Mouse (Mus musculus) embryonic facial prominence, embryonic 15.5 days (tissue): ENCODE measurements around the gene Grin3a. TPM values are rescaled to one million over a fixed set of nuclear protein-coding genes. Genes with fewer than 3 reads are reported as not detected.

Source experiments
- ATAC-seq: fragments of 200-750 bp; cut with Nextera tagmentation; 2 replicates; pipeline ENCODE4 v1.8.0; 2017; ENCODE audit warnings: low read depth, moderate TSS enrichment; ENCODE audit not compliant: insufficient number of reproducible peaks, low FRiP score, low TSS enrichment
- H3K27ac ChIP-seq: fragments of 300-500 bp; sonication (generic); replicated peaks from 2 replicates; pipeline ENCODE4 v1.5.1; 2015; ENCODE audit warnings: mild to moderate bottlenecking, inconsistent platforms
- H3K27me3 ChIP-seq: fragments of 300-500 bp; sonication (generic); 2 replicates; pipeline ENCODE4 v1.6.1; 2015; ENCODE audit warnings: inconsistent platforms
- H3K36me3 ChIP-seq: fragments of 300-500 bp; sonication (generic); 2 replicates; pipeline ENCODE4 v1.6.1; 2015; ENCODE audit warnings: mild to moderate bottlenecking, inconsistent platforms
- H3K4me1 ChIP-seq: fragments of 300-500 bp; sonication (generic); 2 replicates; pipeline ENCODE4 v1.6.1; 2015; ENCODE audit warnings: inconsistent platforms
- H3K4me2 ChIP-seq: fragments of 300-500 bp; sonication (generic); replicated peaks from 2 replicates; pipeline ENCODE4 v1.6.1; 2015; ENCODE audit warnings: mild to moderate bottlenecking, inconsistent platforms
- H3K4me3 ChIP-seq: fragments of 300-500 bp; sonication (generic); replicated peaks from 2 replicates; pipeline ENCODE4 v1.5.1; 2015; ENCODE audit warnings: mild to moderate bottlenecking, inconsistent platforms
- H3K9ac ChIP-seq: fragments of 300-500 bp; sonication (generic); 2 replicates; pipeline ENCODE4 v1.6.1; 2015; ENCODE audit warnings: inconsistent platforms
- H3K9me3 ChIP-seq: fragments of 300-500 bp; sonication (generic); replicated peaks from 2 replicates; pipeline ENCODE4 v1.6.1; 2016; ENCODE audit warnings: inconsistent platforms
- WGBS: fragments of 180-500 bp; shearing (Covaris S2); methylation state at CpG from one replicate; pipeline ENCODE4 v1.1.7; 2015; 5-methylcytosine and 5-hydroxymethylcytosine counted together
- polyA plus RNA-seq: library from polyadenylated mRNA; unstranded; fragments of >200 nt; fragmentation: Nextera tagmentation; extraction: Ambion mirVana; gene quantifications from 2 replicates; pipeline ENCODE4 v1.2.1, GENCODE M21; 2015

The Grin3a gene
- polyA plus RNA-seq, 1 experiment from 2014 or later = 2.0 TPM

GRCm38 (mm10) chr4:49788971-49789370 is 56.6 kb downstream of the Grin3a start:
- no peak overlapping the region for H3K4me3 ChIP-seq
- H3K9me3 ChIP-seq = no peaks in the 10 kb centered on the region
- H3K9ac ChIP-seq = no peak overlapping the region
- H3K4me1 ChIP-seq = no peaks in the 10 kb centered on the region
- no peak for ATAC-seq
- no peak overlapping the region for H3K4me2 ChIP-seq
- no peaks in the 10 kb centered on the region for H3K36me3 ChIP-seq
- H3K27me3 ChIP-seq = no peaks in the 10 kb centered on the region
- WGBS = 65% methylated on average over 2 of the region's 2 CpGs
- no peak overlapping the region for H3K27ac ChIP-seq

- Histone ChIP-seq H3K27me3 (no peaks in the 10 kb centered on the region), H3K4me1 (no peaks in the 10 kb centered on the region), H3K4me3 (no peak overlapping the region), H3K9me3 (no peaks in the 10 kb centered on the region), H3K36me3 (no peaks in the 10 kb centered on the region), H3K4me2 (no peak overlapping the region), H3K27ac (no peak overlapping the region), H3K9ac (no peak overlapping the region)
- ATAC-seq = no peak
- 88% methylated on average over 5 of the region's 5 CpGs for WGBS
Measured at GRCm38 (mm10) chr4:49742847-49743246, 102.7 kb downstream of the Grin3a start.

- H3K9me3 ChIP-seq = no peaks in the 10 kb centered on the region
- no peak for ATAC-seq
- no peaks in the 10 kb centered on the region for H3K36me3 ChIP-seq
- WGBS = 92% methylated on average over 2 of the region's 2 CpGs
- no peak overlapping the region for H3K9ac ChIP-seq
- H3K4me1 ChIP-seq = no peaks in the 10 kb centered on the region
- H3K4me2 ChIP-seq = no peak overlapping the region
- no peak overlapping the region for H3K4me3 ChIP-seq
- H3K27me3 ChIP-seq = no peaks in the 10 kb centered on the region
- H3K27ac ChIP-seq = no peak overlapping the region
Measured at GRCm38 (mm10) chr4:49741942-49742341, 103.6 kb downstream of the Grin3a start.

GRCm38 (mm10) chr4:49740796-49741766 is 104.5 kb downstream of the Grin3a start:
- no peak for ATAC-seq
- H3K4me3 ChIP-seq = no peak overlapping the region
- no peak overlapping the region for H3K27ac ChIP-seq
- H3K4me2 ChIP-seq = no peak overlapping the region
- H3K27me3 ChIP-seq = no peaks in the 10 kb centered on the region
- H3K36me3 ChIP-seq = no peaks in the 10 kb centered on the region
- no peak overlapping the region for H3K9ac ChIP-seq
- no peaks in the 10 kb centered on the region for H3K9me3 ChIP-seq
- 77% methylated on average over 5 of the region's 5 CpGs for WGBS
- no peaks in the 10 kb centered on the region for H3K4me1 ChIP-seq

GRCm38 (mm10) chr4:49739561-49739960 is 106.0 kb downstream of the Grin3a start:
- 62% methylated on average over 1 of the region's 1 CpGs for WGBS
- Histone ChIP-seq H3K9me3 (no peaks in the 10 kb centered on the region), H3K4me3 (no peak overlapping the region), H3K36me3 (no peaks in the 10 kb centered on the region), H3K4me2 (no peak overlapping the region), H3K27ac (no peak overlapping the region), H3K9ac (no peak overlapping the region), H3K4me1 (no peaks in the 10 kb centered on the region), H3K27me3 (no peaks in the 10 kb centered on the region)
- no peak for ATAC-seq

- no peak for ATAC-seq
- H3K4me2 ChIP-seq = no peak overlapping the region
- 69% methylated on average over 3 of the region's 3 CpGs for WGBS
- H3K9ac ChIP-seq = no peak overlapping the region
- H3K27me3 ChIP-seq = no peaks in the 10 kb centered on the region
- no peaks in the 10 kb centered on the region for H3K9me3 ChIP-seq
- H3K4me1 ChIP-seq = no peaks in the 10 kb centered on the region
- no peak overlapping the region for H3K4me3 ChIP-seq
- H3K36me3 ChIP-seq = no peaks in the 10 kb centered on the region
- H3K27ac ChIP-seq = no peak overlapping the region
Measured at GRCm38 (mm10) chr4:49729326-49729725, 116.2 kb downstream of the Grin3a start.

GRCm38 (mm10) chr4:49723908-49724307 is 121.6 kb downstream of the Grin3a start:
- Histone ChIP-seq H3K9ac (no peak overlapping the region), H3K9me3 (no peaks in the 10 kb centered on the region), H3K4me3 (no peak overlapping the region), H3K27me3 (no peaks in the 10 kb centered on the region), H3K4me2 (no peak overlapping the region), H3K36me3 (no peaks in the 10 kb centered on the region), H3K27ac (no peak overlapping the region), H3K4me1 (no peaks in the 10 kb centered on the region)
- WGBS = 93% methylated on average over 2 of the region's 2 CpGs
- ATAC-seq = no peak

GRCm38 (mm10) chr4:49691405-49692194 is 153.9 kb downstream of the Grin3a start:
- whole genome bisulfite sequencing = 59% methylated on average over 12 of the region's 12 CpGs
- H3K27me3 ChIP-seq = no peaks in the 10 kb centered on the region
- no peak overlapping the region for H3K9ac ChIP-seq
- H3K36me3 ChIP-seq = no peaks in the 10 kb centered on the region
- no peak overlapping the region for H3K4me2 ChIP-seq
- no peaks in the 10 kb centered on the region for H3K9me3 ChIP-seq
- no peak overlapping the region for H3K4me3 ChIP-seq
- no peaks in the 10 kb centered on the region for H3K4me1 ChIP-seq
- H3K27ac ChIP-seq = no peak overlapping the region
- ATAC-seq = no peak

- Histone ChIP-seq H3K27ac (no peak overlapping the region), H3K9ac (no peak overlapping the region), H3K36me3 (no peaks in the 10 kb centered on the region), H3K4me1 (no peaks in the 10 kb centered on the region), H3K9me3 (no peaks in the 10 kb centered on the region), H3K4me3 (no peak overlapping the region), H3K27me3 (no peaks in the 10 kb centered on the region), H3K4me2 (no peak overlapping the region)
- ATAC-seq = no peak
- 15% methylated on average over 9 of the region's 9 CpGs for WGBS
Measured at GRCm38 (mm10) chr4:49688594-49689288, 156.8 kb downstream of the Grin3a start.

GRCm38 (mm10) chr4:49681812-49682211 is 163.7 kb downstream of the Grin3a start, which contains the start of gene Ppp3r2:
Gene Ppp3r2, minus strand, starts transcription at chr4:49682024.
- no peak within 1 kb of the TSS for H3K4me3 ChIP-seq

More at GRCm38 (mm10) chr4:49681812-49682211, 163.7 kb downstream of the Grin3a start, which contains the start of gene Ppp3r2:
- no peaks in the 10 kb centered on the region for H3K4me1 ChIP-seq
- H3K9me3 ChIP-seq = no peaks in the 10 kb centered on the region
- no peaks in the 10 kb centered on the region for H3K36me3 ChIP-seq
- WGBS = 84% methylated on average over 13 of the region's 13 CpGs
- H3K9ac ChIP-seq = no peak within 1 kb of the TSS
- H3K4me2 ChIP-seq = no peak within 1 kb of the TSS
- no peak for ATAC-seq
- H3K27ac ChIP-seq = no peak within 1 kb of the TSS
- no peaks in the 10 kb centered on the region for H3K27me3 ChIP-seq
